Mouse (Mus musculus): ENCODE data around the gene Cib4. TPM values are rescaled to one million over a fixed set of nuclear protein-coding genes. Genes with fewer than 3 reads are reported as not detected.
A peak's percentile ranks its signal among the peaks of the same experiment; 100 is the strongest.

Cib4 gene
- total RNA-seq, 2 experiments from 2014 or later, result not detected

GRCm38 (mm10) chr5:30523131-30523530 lies 22.5 kb downstream of the Cib4 start:
- DNase-seq (ENCODE audit: low spot score in 2 of 2), result no peak
- intact Hi-C loops (cut with DNase I), result no loop called here

- intact Hi-C loops (cut with DNase I), result no loop called here
- no peak for DNase-seq (ENCODE audit: low spot score in 2 of 2)
Measured at GRCm38 (mm10) chr5:30522406-30522805, 23.2 kb downstream of the Cib4 start.

- intact Hi-C loops (cut with DNase I), result no loop called here
- no peak for DNase-seq (ENCODE audit: low spot score in 2 of 2)
Measured at GRCm38 (mm10) chr5:30520214-30520732, 25.4 kb downstream of the Cib4 start.

- no peak for DNase-seq (ENCODE audit: low spot score in 2 of 2)
- intact Hi-C loops (cut with DNase I), result loop anchor here (2.0 kb wide), 1 partner anchor 119 kb away; no protein-coding TSS in a partner anchor
Measured at GRCm38 (mm10) chr5:30519494-30519893, 26.1 kb downstream of the Cib4 start.

- DNase-seq (ENCODE audit: low spot score in 2 of 2), result no peak
- intact Hi-C loops (cut with DNase I), result loop anchor here (2.0 kb wide), 1 partner anchor 120 kb away; no protein-coding TSS in a partner anchor
Measured at GRCm38 (mm10) chr5:30518547-30518946, 27.1 kb downstream of the Cib4 start.

- DNase-seq (ENCODE audit: low spot score in 2 of 2), result no peak
- intact Hi-C loops (cut with DNase I), result loop anchor here (2.0 kb wide), 1 partner anchor 121 kb away; no protein-coding TSS in a partner anchor
Measured at GRCm38 (mm10) chr5:30518108-30518507, 27.5 kb downstream of the Cib4 start.

GRCm38 (mm10) chr5:30516376-30516775 lies 29.3 kb downstream of the Cib4 start:
- intact Hi-C loops (cut with DNase I), result no loop called here
- DNase-seq (ENCODE audit: low spot score in 2 of 2), result peak; percentile 22 to 56

- intact Hi-C loops (cut with DNase I), result no loop called here
- DNase-seq (ENCODE audit: low spot score in 2 of 2), result no peak
Measured at GRCm38 (mm10) chr5:30513111-30513510, 32.5 kb downstream of the Cib4 start.

GRCm38 (mm10) chr5:30497299-30497698 lies 48.3 kb downstream of the Cib4 start:
- DNase-seq (ENCODE audit: low spot score in 2 of 2), result no peak
- intact Hi-C loops (cut with DNase I), result no loop called here

- intact Hi-C loops (cut with DNase I), result no loop called here
- no peak for DNase-seq (ENCODE audit: low spot score in 2 of 2)
Measured at GRCm38 (mm10) chr5:30496821-30497220, 48.8 kb downstream of the Cib4 start.

GRCm38 (mm10) chr5:30495288-30495687 lies 50.3 kb downstream of the Cib4 start:
- no peak for DNase-seq (ENCODE audit: low spot score in 2 of 2)

GRCm38 (mm10) chr5:30494606-30495005 lies 51.0 kb downstream of the Cib4 start:
- no peak for DNase-seq (ENCODE audit: low spot score in 2 of 2)
- intact Hi-C loops (cut with DNase I), result no loop called here

More at GRCm38 (mm10) chr5:30495288-30495687, 50.3 kb downstream of the Cib4 start:
- intact Hi-C loops (cut with DNase I), result no loop called here

- intact Hi-C loops (cut with DNase I), result no loop called here
- DNase-seq (ENCODE audit: low spot score in 2 of 2), result no peak
Measured at GRCm38 (mm10) chr5:30493723-30494122, 51.9 kb downstream of the Cib4 start.

- intact Hi-C loops (cut with DNase I), result no loop called here
- no peak for DNase-seq (ENCODE audit: low spot score in 2 of 2)
Measured at GRCm38 (mm10) chr5:30490845-30491244, 54.8 kb downstream of the Cib4 start.

- DNase-seq (ENCODE audit: low spot score in 2 of 2), result no peak
- intact Hi-C loops (cut with DNase I), result no loop called here
Measured at GRCm38 (mm10) chr5:30490215-30490614, 55.4 kb downstream of the Cib4 start.

- DNase-seq (ENCODE audit: low spot score in 2 of 2), result no peak
- intact Hi-C loops (cut with DNase I), result no loop called here
Measured at GRCm38 (mm10) chr5:30485136-30485535, 60.5 kb downstream of the Cib4 start.

GRCm38 (mm10) chr5:30484591-30484990 lies 61.0 kb downstream of the Cib4 start:
- DNase-seq (ENCODE audit: low spot score in 2 of 2), result no peak
- intact Hi-C loops (cut with DNase I), result loop anchor here (5.0 kb wide), 1 partner anchor 272 kb away; no protein-coding TSS in a partner anchor

GRCm38 (mm10) chr5:30483533-30483932 lies 62.1 kb downstream of the Cib4 start:
- DNase-seq (ENCODE audit: low spot score in 2 of 2), result no peak
- intact Hi-C loops (cut with DNase I), result loop anchor here (2.0 to 5.0 kb wide), 2 partner anchors 61 to 271 kb away; no protein-coding TSS in a partner anchor

- DNase-seq (ENCODE audit: low spot score in 2 of 2), result peak; percentile 68 to 79
- intact Hi-C loops (cut with DNase I), result loop anchor here (2.0 to 5.0 kb wide), 2 partner anchors 60 to 270 kb away; no protein-coding TSS in a partner anchor
Measured at GRCm38 (mm10) chr5:30482319-30482718, 63.3 kb downstream of the Cib4 start.

- peak; percentile 34 to 51 for DNase-seq (ENCODE audit: low spot score in 2 of 2)
Measured at GRCm38 (mm10) chr5:30476534-30476933, 69.1 kb downstream of the Cib4 start.

GRCm38 (mm10) chr5:30472148-30472547 lies 73.5 kb downstream of the Cib4 start:
- intact Hi-C loops (cut with DNase I), result no loop called here
- DNase-seq (ENCODE audit: low spot score in 2 of 2), result no peak

More at GRCm38 (mm10) chr5:30476534-30476933, 69.1 kb downstream of the Cib4 start:
- intact Hi-C loops (cut with DNase I), result loop anchor here (5.0 kb wide), 1 partner anchor 84 kb away; no protein-coding TSS in a partner anchor
